In genomic region chr13:113800246-113800645, GRCm38 (mm10) we compare ENCODE assay signal across 19 mouse cellular contexts. TPM values are rescaled to one million over a fixed set of nuclear protein-coding genes. Genes with fewer than 3 reads are reported as not detected.
A peak's percentile ranks its signal among the peaks of the same experiment; 100 is the strongest.
DNase-seq lines count a peak whose midpoint lies in the region; ATAC-seq and TF ChIP-seq lines count a peak whose summit lies in the region.
"Had no signal": no experiment of that assay in that cellular context is flagged by ENCODE, and none has a peak within 500 bp of the region (broad histone marks: within the 10 kb centered on the region; RNA-seq: fewer than 3 reads in every experiment).

No protein-coding gene starts in this region.

- H3K9me3 ChIP-seq in CH12.LX (replicated peaks; ENCODE audit: low read length), result no peaks in the 10 kb centered on the region
- H3K9me3 ChIP-seq: embryonic facial prominence, embryonic 13.5 days; forebrain, embryonic 12.5 days; heart, embryonic 12.5 days; hindbrain, embryonic 12.5 days had no signal

- H3K27me3 ChIP-seq in CH12.LX (replicated peaks), result no peaks in the 10 kb centered on the region
- H3K27me3 ChIP-seq: embryonic facial prominence, embryonic 13.5 days; forebrain, embryonic 12.5 days; heart, embryonic 12.5 days; hindbrain, embryonic 12.5 days had no signal

- H3K79me2 ChIP-seq in CH12.LX (replicated peaks; ENCODE audit: control insufficient read depth, extremely low read depth, insufficient read depth, poor library complexity, severe bottlenecking), result no peaks in the 10 kb centered on the region

- ATAC-seq in common myeloid progenitor, adult 5-6 weeks (replicated peaks; ENCODE audit: low read depth, poor library complexity, severe bottlenecking), result peak; percentile 53
- peak; percentile 76 for ATAC-seq in megakaryocyte progenitor cell, adult 5-6 weeks (replicated peaks; ENCODE audit: poor library complexity)
- ATAC-seq: forebrain, embryonic 16.5 days; hindbrain, embryonic 16.5 days; inflammation-experienced regulatory T-cells, adult 6 months had no signal

- peaks cover 8 to 39% of the 10 kb centered on the region in 2 experiments for H3K4me1 ChIP-seq in CH12.LX (ENCODE audit: control insufficient read depth in 1 of 2, insufficient read depth in 2 of 2)

- dilution Hi-C loops in CH12.LX (cut with MboI; ENCODE audit: extremely low pct_ligation_motif_present, extremely low pct_unique_long_range_greater_than_20kb, low sequenced_read_pairs), result no loop called here

- TF ChIP-seq EP300 in CH12.LX (IDR thresholded peaks at IDR 0.05; ENCODE audit: low read length), result no peak

- peak; percentile 48 for DNase-seq in CH12.LX (ENCODE audit: extremely low read depth)
- DNase-seq in heart, adult 11 months, result no peak
- no peak for DNase-seq in B cell, adult 2 months
- no peak for DNase-seq in Muller cell, postnatal 12 days (ENCODE audit: inconsistent ontology term)
- DNase-seq: adrenal gland, postnatal 10 days; cerebellum, adult 11 months; cerebellum, adult 8-10 months; cerebellum, postnatal 14 days; gastrocnemius, postnatal 10 days; heart, postnatal 36 days had no signal

- H3K27ac ChIP-seq in CH12.LX (ENCODE audit: insufficient read depth, low read depth), result no peak overlapping the region
- H3K27ac ChIP-seq: embryonic facial prominence, embryonic 13.5 days; forebrain, embryonic 12.5 days; hindbrain, embryonic 12.5 days had no signal

- TF ChIP-seq CTCF in CH12.LX (conservative IDR thresholded peaks at IDR 0.05 in 1 of 2, IDR thresholded peaks at IDR 0.05 in 1 of 2; ENCODE audit: low read depth in 2 of 2, low read length in 2 of 2), result no peak

- no peak overlapping the region for H3K9ac ChIP-seq in CH12.LX (ENCODE audit: insufficient read depth, low read depth)
- H3K9ac ChIP-seq: embryonic facial prominence, embryonic 13.5 days; forebrain, embryonic 12.5 days; heart, embryonic 12.5 days; hindbrain, embryonic 12.5 days had no signal

- no peak overlapping the region for H3K4me2 ChIP-seq in CH12.LX (ENCODE audit: insufficient read depth, low read depth, poor library complexity, severe bottlenecking)
- H3K4me2 ChIP-seq: embryonic facial prominence, embryonic 13.5 days; forebrain, embryonic 12.5 days; heart, embryonic 12.5 days; hindbrain, embryonic 12.5 days had no signal

- H3K36me3 ChIP-seq in CH12.LX (replicated peaks in 1 of 2; ENCODE audit: control insufficient read depth in 1 of 2, insufficient read depth in 1 of 2, low read length in 1 of 2), result peaks cover 0 to 3% of the 10 kb centered on the region in 2 experiments
- H3K36me3 ChIP-seq: embryonic facial prominence, embryonic 13.5 days; forebrain, embryonic 12.5 days; hindbrain, embryonic 12.5 days had no signal

- in situ Hi-C loops in CH12.LX (cut with MboI; ENCODE audit: low pct_ligation_motif_present, low pct_unique_long_range_greater_than_20kb, low sequenced_read_pairs), result no loop called here

- TF ChIP-seq RAD21 in CH12.LX (IDR thresholded peaks at IDR 0.05; ENCODE audit: low read depth, low read length), result no peak

- no peak for TF ChIP-seq POLR2A in CH12.LX (IDR thresholded peaks at IDR 0.05; ENCODE audit: low read depth, low read length)

- no peak overlapping the region for H3K4me3 ChIP-seq in CH12.LX (replicated peaks in 1 of 3; ENCODE audit: low read depth in 2 of 3, low read length in 2 of 3, poor library complexity in 1 of 3)
- H3K4me3 ChIP-seq: embryonic facial prominence, embryonic 13.5 days; forebrain, embryonic 12.5 days; heart, embryonic 12.5 days; hindbrain, embryonic 12.5 days had no signal

TF ChIP-seq in CH12.LX, 34 proteins besides CTCF, POLR2A, EP300 and RAD21:
- TF ChIP-seq ETS1 (conservative IDR thresholded peaks at IDR 0.05; ENCODE audit: low read depth, low read length) (no peak), MEF2A (IDR thresholded peaks at IDR 0.05; ENCODE audit: borderline replicate concordance, low read depth, low read length) (no peak), ZKSCAN1 (IDR thresholded peaks at IDR 0.05; ENCODE audit: borderline replicate concordance, low read depth, low read length) (no peak), SIN3A (IDR thresholded peaks at IDR 0.05; ENCODE audit: low read length) (no peak), NELFE (IDR thresholded peaks at IDR 0.05; ENCODE audit: low read depth, low read length) (no peak), TCF12 (IDR thresholded peaks at IDR 0.05; ENCODE audit: low read depth, low read length) (no peak), BHLHE40 (IDR thresholded peaks at IDR 0.05; ENCODE audit: low read depth, low read length) (no peak), RCOR1 (conservative IDR thresholded peaks at IDR 0.05; ENCODE audit: low read depth, low read length) (no peak), KAT2A (IDR thresholded peaks at IDR 0.05; ENCODE audit: insufficient replicate concordance, low read length) (no peak), GABPA (IDR thresholded peaks at IDR 0.05; ENCODE audit: insufficient replicate concordance, low read depth, low read length) (no peak), TBP (conservative IDR thresholded peaks at IDR 0.05; ENCODE audit: low read depth, low read length) (no peak), PAX5 (IDR thresholded peaks at IDR 0.05; ENCODE audit: low read length) (no peak), ELF1 (IDR thresholded peaks at IDR 0.05; ENCODE audit: low read depth, low read length) (no peak), JUN (IDR thresholded peaks at IDR 0.05; ENCODE audit: insufficient read depth, low read depth, low read length) (no peak)
TF ChIP-seq in CH12.LX: peak in this region for 0.

RNA-seq across cellular contexts. Expression of gene Arl15, which starts 5.9 kb away (rescaled TPM):
- total RNA-seq in CH12.LX (2012; rRNA removed) (2.2 and 2.5 TPM in 2 replicates), CH12.LX (2014; rRNA removed) (5.0 and 5.2 TPM in 2 replicates)
- 4.2 and 4.8 TPM in 2 replicates for polyA plus RNA-seq in CH12.LX (2012; ENCODE audit: insufficient read length, low read depth)
- total RNA-seq in common myeloid progenitor, adult 5-6 weeks (2017), result 15.3 and 18.9 TPM in 2 replicates
- total RNA-seq in megakaryocyte progenitor cell, adult 5-6 weeks (2015), result 17.5 and 22.3 TPM in 2 replicates
- total RNA-seq in megakaryocyte progenitor cell, adult 5-6 weeks (2017), result 14.9 and 17.4 TPM in 2 replicates
